Mouse (Mus musculus) right cerebral cortex, postnatal 4 days (tissue): ENCODE measurements around the gene Zscan29.
A peak's percentile ranks its signal among the peaks of the same experiment; 100 is the strongest.

ENCODE experiments used
- DNase-seq: peaks from one replicate; pipeline ENCODE4 v3.0.0-alpha.2; 2022

The Zscan29 gene

GRCm38 (mm10) chr2:121170980-121171742 is at the start of gene Zscan29:
Gene Zscan29, minus strand, starts transcription at chr2:121171125.
- peak; percentile 88 for DNase-seq

- no peak for DNase-seq
Measured at GRCm38 (mm10) chr2:121219994-121220393, 49.1 kb upstream of the Zscan29 start.

DNA sequence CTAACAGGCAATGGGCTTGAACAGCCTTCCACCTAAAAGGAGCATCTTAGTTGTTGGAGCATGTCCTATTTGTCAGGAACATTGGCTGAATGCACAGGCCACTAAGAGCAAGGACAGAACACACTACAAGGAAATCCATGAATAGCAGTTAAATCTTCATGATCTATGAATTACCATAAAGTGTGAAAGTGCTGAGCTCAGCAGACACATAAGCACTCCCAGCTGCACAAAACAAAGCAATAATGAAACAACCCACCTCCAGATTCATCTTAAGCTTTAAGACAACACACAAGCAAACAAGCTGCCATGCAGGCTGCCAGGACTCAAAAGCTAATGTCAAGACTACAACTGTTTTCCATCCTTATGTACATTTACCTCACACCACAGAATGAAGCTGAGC is 48.3 kb upstream of the Zscan29 start:
- DNase-seq: no peak

- DNase-seq: peak; percentile 15
Measured at GRCm38 (mm10) chr2:121214491-121214890, 43.6 kb upstream of the Zscan29 start.

DNA sequence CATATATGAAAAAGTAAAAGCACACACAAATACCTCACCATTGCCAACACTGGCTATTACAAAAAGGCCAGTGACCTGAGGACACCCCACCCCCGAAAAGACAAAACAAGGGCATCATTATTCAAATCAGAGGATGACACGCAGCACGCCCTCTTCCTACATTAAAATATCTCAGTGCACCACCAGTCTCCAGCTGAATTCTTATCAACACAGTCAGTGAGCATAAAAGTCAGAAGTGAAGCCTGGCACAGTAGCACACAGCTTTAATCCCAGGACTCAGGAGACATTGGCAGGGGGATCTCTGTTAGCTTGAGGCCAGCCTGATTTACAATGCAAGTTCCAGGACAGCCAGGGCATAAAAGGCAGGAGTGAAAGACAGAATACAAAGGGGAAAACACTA is 35.6 kb upstream of the Zscan29 start:
- DNase-seq: no peak

- no peak for DNase-seq
Measured at GRCm38 (mm10) chr2:121204276-121204675, 33.4 kb upstream of the Zscan29 start.

- DNase-seq: no peak
Measured at GRCm38 (mm10) chr2:121195466-121195865, 24.5 kb upstream of the Zscan29 start.

- no peak for DNase-seq
Measured at GRCm38 (mm10) chr2:121188530-121188929, 17.6 kb upstream of the Zscan29 start.

- DNase-seq: no peak
Measured at GRCm38 (mm10) chr2:121184142-121184541, 13.2 kb upstream of the Zscan29 start.

DNA sequence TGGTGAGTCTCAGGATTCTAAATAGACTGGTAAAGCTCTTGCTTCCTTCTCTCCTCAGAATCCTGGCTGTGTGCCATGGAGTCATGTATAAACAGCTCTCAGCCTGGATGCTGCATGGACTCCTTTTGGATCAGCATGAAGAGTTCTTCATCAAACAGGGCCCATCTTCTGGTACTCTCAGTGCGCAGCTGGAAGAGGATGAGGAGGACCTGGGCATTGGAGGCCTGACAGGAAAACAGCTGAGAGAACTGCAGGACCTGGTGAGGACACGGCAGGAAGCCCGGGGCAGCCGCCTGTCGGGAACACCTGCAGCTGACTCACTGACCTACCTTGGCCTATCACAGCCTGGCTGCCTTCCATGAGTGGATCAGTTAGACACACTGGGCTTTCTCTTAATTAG is 12.5 kb upstream of the Zscan29 start:
- DNase-seq: no peak

DNA sequence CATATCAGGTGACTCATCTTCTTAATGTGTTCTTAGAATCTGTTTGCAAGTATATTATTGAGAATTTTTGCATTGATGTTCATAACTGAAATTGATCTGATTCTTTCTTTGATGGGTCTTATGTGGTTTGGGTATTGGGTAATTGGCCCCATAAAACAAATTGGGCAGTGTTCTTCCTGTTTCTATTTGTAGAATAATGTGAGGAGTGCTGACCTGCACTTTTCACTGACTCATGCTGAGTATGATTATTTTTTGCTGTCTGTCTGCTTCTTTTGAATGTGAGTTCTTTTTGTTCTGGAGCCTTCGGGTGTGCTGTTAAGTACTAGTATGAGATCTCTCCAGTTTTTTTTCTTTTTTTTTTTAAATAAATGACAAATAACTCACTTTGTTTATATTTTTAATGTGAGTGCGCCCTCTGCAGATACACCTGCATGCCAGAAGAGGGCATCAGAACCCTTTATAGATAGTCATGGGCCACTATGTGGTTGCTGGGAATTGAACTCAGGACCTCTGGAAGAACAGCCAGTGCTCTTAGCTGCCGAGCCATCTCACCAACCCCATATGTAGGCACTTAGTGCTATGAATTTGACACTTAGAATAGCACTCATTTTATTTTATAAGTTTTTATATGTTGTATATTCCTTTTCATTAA is 8.0 kb upstream of the Zscan29 start:
- no peak for DNase-seq

- no peak for DNase-seq
Measured at GRCm38 (mm10) chr2:121170481-121170971, 399 bp downstream of the Zscan29 start, which contains the start of gene Tubgcp4. Gene Tubgcp4, plus strand, starts transcription at chr2:121170654.

DNA sequence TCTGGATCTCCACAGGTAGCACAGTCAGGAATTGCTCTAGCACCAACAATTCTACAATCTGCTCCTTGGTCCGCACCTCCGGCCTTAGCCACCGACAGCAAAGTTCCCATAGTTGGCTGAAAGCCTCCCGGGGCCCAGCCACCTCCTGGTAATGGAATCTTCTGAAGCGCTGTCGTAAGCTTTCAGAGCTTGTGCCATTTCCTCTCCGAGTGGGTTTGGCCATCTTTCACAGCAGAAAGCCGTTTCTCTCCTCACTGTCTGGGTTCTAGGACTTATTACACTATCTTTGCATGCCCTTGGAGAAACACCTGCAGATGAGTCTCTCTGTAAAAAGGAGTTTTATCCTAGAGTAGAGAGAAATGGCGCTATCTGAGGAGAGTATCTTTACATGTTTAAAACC is 1.0 kb downstream of the Zscan29 start:
- DNase-seq: no peak

DNA sequence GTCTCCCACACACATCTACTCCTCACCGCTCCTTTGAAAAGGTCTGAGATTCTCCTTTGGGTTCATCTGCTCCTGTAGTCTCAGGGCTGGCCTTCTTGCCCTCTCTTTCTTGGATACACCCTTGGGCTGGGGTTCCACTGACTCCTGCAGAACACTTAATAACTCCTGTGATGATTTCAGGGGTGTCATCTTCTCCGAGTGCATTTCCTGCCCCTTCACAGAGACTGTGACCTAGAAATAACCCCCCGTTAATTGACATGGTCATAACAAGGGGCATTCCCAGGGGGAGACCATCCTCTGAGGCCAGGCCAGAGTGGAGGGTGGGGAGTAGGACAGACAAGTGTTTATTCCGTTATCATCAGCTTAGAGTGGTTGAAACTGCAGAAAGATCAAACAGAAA is 1.8 kb downstream of the Zscan29 start:
- DNase-seq: no peak

DNA sequence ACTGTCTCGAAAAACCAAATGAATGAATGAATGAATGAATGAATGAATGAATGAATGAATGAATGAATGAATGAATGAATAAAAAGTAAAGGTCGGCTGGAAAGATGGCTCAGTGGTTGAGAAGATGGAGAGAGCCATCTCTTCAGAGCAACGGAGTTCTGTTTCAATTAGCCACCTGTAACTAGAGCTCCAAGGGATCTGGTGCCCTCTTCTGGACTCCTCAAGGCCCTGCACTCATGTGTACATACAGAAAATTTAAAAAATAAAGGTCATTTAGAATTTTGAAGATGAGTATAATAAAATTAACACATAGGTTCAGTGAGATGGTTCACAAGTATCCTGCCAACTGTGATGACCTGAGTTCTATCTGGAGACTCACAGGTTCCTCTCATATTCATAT is 17.8 kb downstream of the Zscan29 start:
- no peak for DNase-seq

DNA sequence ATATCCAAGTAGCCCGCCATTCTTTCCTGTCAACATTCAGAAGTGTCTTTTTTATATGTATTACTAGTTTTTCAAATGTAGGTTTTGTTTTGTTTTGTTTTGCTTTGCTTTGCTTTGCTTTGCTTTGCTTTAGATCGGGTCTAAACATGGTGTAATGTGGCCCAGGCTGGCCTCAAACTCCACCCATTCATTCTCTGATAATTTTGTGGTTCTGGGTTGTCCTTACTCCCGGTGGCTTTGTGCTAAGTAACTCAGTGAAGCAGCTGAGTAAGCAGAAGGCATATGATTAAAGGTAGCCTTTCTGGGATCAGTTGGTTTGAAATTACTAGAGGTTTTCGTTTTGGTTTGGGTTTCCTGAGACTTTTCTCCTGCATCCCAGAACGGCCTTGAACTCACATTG is 21.2 kb downstream of the Zscan29 start:
- no peak for DNase-seq

DNA sequence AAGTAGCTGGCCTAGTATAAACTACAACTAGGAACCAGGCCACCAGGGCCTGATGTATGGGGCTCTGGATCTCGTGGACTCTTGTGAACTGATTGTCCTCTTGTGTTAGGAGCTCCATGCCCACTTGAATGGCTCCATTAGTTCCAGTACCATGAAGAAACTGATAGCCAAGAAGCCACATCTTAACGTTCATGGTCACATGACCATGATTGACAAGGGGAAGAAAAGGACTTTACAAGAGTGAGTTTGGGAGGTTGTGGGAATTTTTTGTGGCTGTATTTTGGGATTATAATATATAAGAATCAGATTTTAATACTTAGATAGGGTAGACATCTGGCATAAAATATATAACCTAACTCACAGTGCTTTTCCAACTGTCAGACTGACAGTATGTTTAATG is 28.5 kb downstream of the Zscan29 start:
- DNase-seq: no peak

GRCm38 (mm10) chr2:121141216-121142035 is 29.5 kb downstream of the Zscan29 start:
- no peak for DNase-seq

DNA sequence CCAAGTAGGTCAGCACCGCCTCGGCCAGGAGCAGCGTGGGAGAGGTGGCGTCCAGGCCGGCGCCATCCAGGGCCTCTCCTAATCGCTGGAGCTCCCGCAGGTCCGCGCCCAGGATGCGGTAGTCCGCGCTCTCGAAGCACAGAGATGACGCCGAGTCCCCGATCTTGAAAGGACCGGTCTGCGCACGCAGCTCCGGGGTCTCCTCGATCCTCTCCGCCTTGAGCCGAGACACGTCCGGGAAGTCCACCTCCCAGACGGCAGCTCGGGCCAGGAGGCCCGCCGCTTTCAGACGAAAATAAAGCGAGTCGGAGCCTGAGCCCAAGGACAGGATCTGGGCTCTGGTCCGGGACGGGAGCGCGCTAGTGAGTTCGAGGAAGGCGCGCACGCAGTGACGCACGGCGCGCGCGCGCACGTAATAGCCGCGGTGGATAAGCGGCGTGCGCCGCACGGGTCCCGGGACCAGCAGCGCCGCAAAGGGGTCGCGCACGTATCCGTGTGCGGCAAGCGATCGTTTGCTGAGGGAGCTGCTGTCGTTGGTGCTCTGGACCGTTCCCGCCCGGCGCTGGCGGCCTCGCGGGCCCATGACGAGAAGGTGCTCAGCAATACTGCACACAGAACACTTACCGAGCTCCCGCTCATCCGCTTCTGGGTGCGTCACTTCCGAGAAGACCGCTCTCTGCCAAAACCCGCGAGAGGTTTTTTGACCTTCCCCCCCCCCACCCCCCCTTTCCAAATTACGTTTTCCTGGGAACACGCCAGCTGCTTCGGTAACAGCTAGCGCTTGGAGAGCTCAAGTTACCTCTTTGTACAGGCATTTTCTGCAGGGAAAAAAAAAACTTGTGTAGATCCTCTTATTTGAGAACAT is 30.7 kb downstream of the Zscan29 start, which contains the start of the genes Adal and Lcmt2:
Adal (plus strand) TSS at position 411 of the 865 bp plus-strand sequence.
Lcmt2 (minus strand) TSS at position 636 of the 865 bp plus-strand sequence.
- DNase-seq: peak; percentile 90

DNA sequence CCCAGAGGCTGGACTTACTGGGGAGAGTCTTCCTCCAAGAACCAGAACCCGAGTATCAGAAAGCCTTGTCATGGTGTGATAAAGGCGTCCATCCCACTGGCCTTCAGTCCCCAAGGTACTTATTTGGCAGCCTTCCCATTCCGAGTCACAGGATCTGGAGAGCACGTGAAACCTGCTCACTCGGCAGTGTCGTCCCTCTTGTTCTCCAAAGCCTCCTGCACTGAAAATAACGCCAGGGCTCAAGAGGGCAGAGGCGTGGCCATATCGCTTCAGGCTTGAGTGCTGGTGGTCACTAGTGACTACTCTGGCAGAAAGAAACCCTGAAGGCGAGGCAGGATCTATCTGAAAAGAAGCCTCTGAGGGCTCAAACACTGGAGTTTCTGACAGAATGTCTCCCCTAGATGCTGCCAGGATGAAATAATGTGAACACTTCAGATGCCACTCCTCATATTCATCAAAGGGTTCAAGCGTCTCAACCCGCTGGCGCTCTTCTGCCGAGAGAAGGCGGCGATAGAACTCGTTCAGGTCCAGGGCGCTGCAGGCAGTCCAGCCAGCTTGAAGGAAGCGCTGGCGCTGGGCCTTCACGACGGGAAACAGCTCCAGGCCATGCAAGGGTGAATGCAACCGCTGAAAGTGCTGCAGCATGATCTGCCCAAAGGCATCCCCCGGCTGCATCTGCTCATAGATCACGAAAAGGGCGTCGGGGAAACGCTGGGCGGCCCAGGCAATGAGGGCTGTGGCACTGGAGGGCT is 31.5 kb downstream of the Zscan29 start:
- no peak for DNase-seq

GRCm38 (mm10) chr2:121137371-121137770 is 33.6 kb downstream of the Zscan29 start:
- DNase-seq: no peak
